Mouse (Mus musculus): ENCODE measurements at regions not wholly inside any gene's neighbourhood (a gene's known extent, or its start where the extent isn't known, plus 50 kb on each side); places are given as distances from the start of the nearest gene placed in this dataset.

- TF ChIP-seq CHD2 (IDR thresholded peaks at IDR 0.05; ENCODE audit: low read depth, low read length) (no peak), MAFK (IDR thresholded peaks at IDR 0.05; ENCODE audit: insufficient read depth, low read depth, low read length) (no peak), ZC3H11A (IDR thresholded peaks at IDR 0.05; ENCODE audit: borderline replicate concordance, low read depth, low read length) (no peak), HCFC1 (IDR thresholded peaks at IDR 0.05; ENCODE audit: borderline replicate concordance, insufficient read depth, low read length) (no peak)
Measured at GRCm38 (mm10) chr2:45777466-45777865, 660.3 kb upstream of the Zeb2 start.

Data from ES-E14 (cell line).